Mouse (Mus musculus): ENCODE data around the gene Grtp1. TPM values are rescaled to one million over a fixed set of nuclear protein-coding genes. Genes with fewer than 3 reads are reported as not detected.

The Grtp1 gene
- polyA plus RNA-seq, 1 experiment from 2014 or later, result 17.3 TPM

- no peaks in the 10 kb centered on the region for H3K27me3 ChIP-seq (ENCODE audit: control insufficient read depth, insufficient read depth, low read length)
- ATAC-seq (ENCODE audit: low read depth), result no peak
- H3K9me3 ChIP-seq (ENCODE audit: control insufficient read depth, low read length), result no peaks in the 10 kb centered on the region
- H3K4me3 ChIP-seq (ENCODE audit: low read depth, low read length), result no peak overlapping the region
- 0 out of 2 replicates have a peak, but pooled peaks cover 3% of the 10 kb centered on the region for H3K4me1 ChIP-seq (ENCODE audit: control insufficient read depth, insufficient read depth, low read length)
- WGBS, result 48% methylated on average over 1 of the region's 1 CpGs
- no peaks in the 10 kb centered on the region for H3K36me3 ChIP-seq (ENCODE audit: control insufficient read depth, insufficient read depth, low read length)
- H3K27ac ChIP-seq (ENCODE audit: low read depth, low read length), result no peak overlapping the region
- no peak overlapping the region for H3K9ac ChIP-seq (replicated peaks; ENCODE audit: low read depth, low read length)
- H3K4me2 ChIP-seq (ENCODE audit: low read depth, low read length), result no peak overlapping the region
These were observed 9.3 kb upstream of the Grtp1 start for GRCm38 (mm10) chr8:13209770-13210169.

- Histone ChIP-seq H3K27me3 (ENCODE audit: control insufficient read depth, insufficient read depth, low read length) (no peaks in the 10 kb centered on the region), H3K4me2 (ENCODE audit: low read depth, low read length) (no peak overlapping the region), H3K36me3 (ENCODE audit: control insufficient read depth, insufficient read depth, low read length) (no peaks in the 10 kb centered on the region), H3K9ac (replicated peaks; ENCODE audit: low read depth, low read length) (no peak overlapping the region), H3K4me1 (ENCODE audit: control insufficient read depth, insufficient read depth, low read length) (0 out of 2 replicates have a peak, but pooled peaks cover 3% of the 10 kb centered on the region), H3K9me3 (ENCODE audit: control insufficient read depth, low read length) (no peaks in the 10 kb centered on the region), H3K4me3 (ENCODE audit: low read depth, low read length) (no peak overlapping the region), H3K27ac (ENCODE audit: low read depth, low read length) (no peak overlapping the region)
- ATAC-seq (ENCODE audit: low read depth), result no peak
- WGBS, result 54% methylated on average over 6 of the region's 6 CpGs
These were observed 8.4 kb upstream of the Grtp1 start for GRCm38 (mm10) chr8:13208627-13209355.

- no peaks in the 10 kb centered on the region for H3K4me1 ChIP-seq (ENCODE audit: control insufficient read depth, insufficient read depth, low read length)
- no peaks in the 10 kb centered on the region for H3K36me3 ChIP-seq (ENCODE audit: control insufficient read depth, insufficient read depth, low read length)
- no peaks in the 10 kb centered on the region for H3K9me3 ChIP-seq (ENCODE audit: control insufficient read depth, low read length)
- ATAC-seq (ENCODE audit: low read depth), result no peak
- H3K4me2 ChIP-seq (ENCODE audit: low read depth, low read length), result no peak overlapping the region
- no peak overlapping the region for H3K27ac ChIP-seq (ENCODE audit: low read depth, low read length)
- peaks cover 11% of the 10 kb centered on the region; the same call in 1 of the 2 replicates for H3K27me3 ChIP-seq (ENCODE audit: control insufficient read depth, insufficient read depth, low read length)
- WGBS, result 28% methylated on average over 5 of the region's 5 CpGs
- no peak overlapping the region for H3K4me3 ChIP-seq (ENCODE audit: low read depth, low read length)
- no peak overlapping the region for H3K9ac ChIP-seq (replicated peaks; ENCODE audit: low read depth, low read length)
These were observed 5.9 kb upstream of the Grtp1 start for GRCm38 (mm10) chr8:13206290-13206689.

DNA sequence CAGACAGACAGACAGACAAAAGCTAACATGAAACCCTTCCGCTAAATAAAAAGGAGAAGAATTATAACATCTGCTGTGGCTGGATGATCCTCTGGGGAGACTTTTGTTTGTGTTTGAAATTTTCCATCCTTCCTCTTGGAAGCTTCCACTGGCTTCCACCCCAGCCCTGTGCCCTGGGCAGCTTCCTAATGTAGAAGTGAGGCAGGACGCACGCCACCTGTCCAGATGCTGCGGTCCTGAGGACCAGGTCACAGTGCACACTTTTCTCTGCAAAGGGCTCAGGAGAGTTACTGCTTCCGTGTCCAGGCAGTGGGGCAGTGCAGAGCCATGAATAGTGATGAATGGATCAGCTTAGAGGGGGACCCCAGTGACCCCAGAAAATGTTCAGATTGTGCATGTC, 4.9 kb upstream of the Grtp1 start:
- H3K36me3 ChIP-seq (ENCODE audit: control insufficient read depth, insufficient read depth, low read length), result no peaks in the 10 kb centered on the region

DNA sequence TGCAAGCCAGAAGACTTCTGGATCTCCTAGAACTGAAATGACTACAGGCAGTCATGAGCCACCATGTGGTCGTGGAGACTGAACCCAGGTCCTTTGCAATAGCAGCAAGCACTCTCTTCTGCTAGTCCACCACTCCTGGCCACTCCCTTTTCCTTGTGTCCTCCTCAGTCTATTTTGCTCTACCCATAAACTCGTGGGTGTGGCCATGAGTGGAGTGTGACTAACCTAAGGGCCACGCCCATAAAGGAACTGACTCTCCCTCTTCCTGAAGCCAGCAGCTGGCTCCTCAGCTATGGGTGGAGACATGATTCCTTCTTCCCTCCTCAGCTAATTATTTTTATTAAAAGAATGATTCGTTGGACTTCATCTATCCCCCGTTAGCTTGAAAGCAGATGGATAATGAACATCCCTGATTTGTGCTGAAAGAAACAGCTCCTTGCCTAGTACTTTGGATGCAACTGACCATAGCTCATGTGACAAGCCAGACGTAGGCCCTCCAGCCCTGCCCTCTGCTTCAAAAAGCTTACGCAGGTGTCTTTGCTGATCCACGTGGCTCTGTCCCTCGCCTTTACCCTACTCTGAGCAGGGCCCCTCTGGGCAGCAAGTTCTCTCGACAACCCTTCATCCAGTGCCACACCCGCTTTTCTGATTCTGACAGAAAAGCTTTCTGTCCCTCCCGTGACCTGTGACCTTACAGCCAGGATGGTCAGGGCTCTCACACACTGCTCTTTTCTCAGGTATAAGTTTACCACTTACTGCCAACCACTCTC, 4.1 kb upstream of the Grtp1 start:
- no peak for ATAC-seq (ENCODE audit: low read depth)
- WGBS, result 75% methylated on average over 12 of the region's 12 CpGs
- H3K4me2 ChIP-seq (ENCODE audit: low read depth, low read length), result no peak overlapping the region

More for the DNA sequence above, 4.9 kb upstream of the Grtp1 start:
- H3K4me1 ChIP-seq (ENCODE audit: control insufficient read depth, insufficient read depth, low read length), result no peaks in the 10 kb centered on the region
- no peak overlapping the region for H3K4me2 ChIP-seq (ENCODE audit: low read depth, low read length)
- no peak overlapping the region for H3K9ac ChIP-seq (replicated peaks; ENCODE audit: low read depth, low read length)
- H3K27me3 ChIP-seq (ENCODE audit: control insufficient read depth, insufficient read depth, low read length), result peaks cover 14% of the 10 kb centered on the region; the same call in 1 of the 2 replicates
- H3K27ac ChIP-seq (ENCODE audit: low read depth, low read length), result no peak overlapping the region
- 88% methylated on average over 5 of the region's 5 CpGs for WGBS
- no peak for ATAC-seq (ENCODE audit: low read depth)
- H3K4me3 ChIP-seq (ENCODE audit: low read depth, low read length), result no peak overlapping the region
- H3K9me3 ChIP-seq (ENCODE audit: control insufficient read depth, low read length), result no peaks in the 10 kb centered on the region

DNA sequence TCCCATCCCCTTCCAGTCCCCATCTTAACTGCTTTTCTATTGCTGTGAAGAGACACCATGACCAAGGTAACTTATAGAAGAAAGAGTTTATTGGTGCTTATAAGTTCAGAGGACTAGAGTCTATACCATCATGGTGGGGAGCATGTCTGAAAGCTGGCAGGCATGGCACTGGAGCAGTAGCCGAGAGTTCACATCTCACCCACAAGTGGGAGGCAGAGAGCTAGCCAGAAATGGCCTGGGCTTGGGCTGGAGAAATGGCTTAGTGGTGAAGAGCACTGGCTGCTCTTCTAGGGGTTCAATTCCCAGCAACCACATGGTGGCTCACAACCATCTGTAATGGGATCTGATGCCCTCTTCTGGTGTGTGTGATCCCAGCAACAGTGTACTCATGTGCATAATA, 3.1 kb upstream of the Grtp1 start:
- Histone ChIP-seq H3K27me3 (ENCODE audit: control insufficient read depth, insufficient read depth, low read length) (peaks cover 17% of the 10 kb centered on the region; the same call in 1 of the 2 replicates), H3K4me1 (ENCODE audit: control insufficient read depth, insufficient read depth, low read length) (no peaks in the 10 kb centered on the region), H3K36me3 (ENCODE audit: control insufficient read depth, insufficient read depth, low read length) (no peaks in the 10 kb centered on the region), H3K9me3 (ENCODE audit: control insufficient read depth, low read length) (no peaks in the 10 kb centered on the region), H3K27ac (ENCODE audit: low read depth, low read length) (no peak overlapping the region), H3K4me2 (ENCODE audit: low read depth, low read length) (no peak overlapping the region), H3K4me3 (ENCODE audit: low read depth, low read length) (no peak overlapping the region), H3K9ac (replicated peaks; ENCODE audit: low read depth, low read length) (no peak overlapping the region)
- no peak for ATAC-seq (ENCODE audit: low read depth)
- 74% methylated on average over 1 of the region's 1 CpGs for WGBS

More for the DNA sequence above, 4.1 kb upstream of the Grtp1 start:
- Histone ChIP-seq H3K36me3 (ENCODE audit: control insufficient read depth, insufficient read depth, low read length) (no peaks in the 10 kb centered on the region), H3K4me3 (ENCODE audit: low read depth, low read length) (no peak overlapping the region), H3K9ac (replicated peaks; ENCODE audit: low read depth, low read length) (no peak overlapping the region), H3K27me3 (ENCODE audit: control insufficient read depth, insufficient read depth, low read length) (peaks cover 17% of the 10 kb centered on the region; the same call in 1 of the 2 replicates), H3K9me3 (ENCODE audit: control insufficient read depth, low read length) (no peaks in the 10 kb centered on the region), H3K27ac (ENCODE audit: low read depth, low read length) (no peak overlapping the region), H3K4me1 (ENCODE audit: control insufficient read depth, insufficient read depth, low read length) (no peaks in the 10 kb centered on the region)

GRCm38 (mm10) chr8:13202806-13203205, 2.4 kb upstream of the Grtp1 start:
- Histone ChIP-seq H3K36me3 (ENCODE audit: control insufficient read depth, insufficient read depth, low read length) (no peaks in the 10 kb centered on the region), H3K4me2 (ENCODE audit: low read depth, low read length) (no peak overlapping the region), H3K9ac (replicated peaks; ENCODE audit: low read depth, low read length) (no peak overlapping the region), H3K27me3 (ENCODE audit: control insufficient read depth, insufficient read depth, low read length) (peaks cover 17% of the 10 kb centered on the region; the same call in 1 of the 2 replicates), H3K4me1 (ENCODE audit: control insufficient read depth, insufficient read depth, low read length) (no peaks in the 10 kb centered on the region), H3K4me3 (ENCODE audit: low read depth, low read length) (no peak overlapping the region), H3K9me3 (ENCODE audit: control insufficient read depth, low read length) (no peaks in the 10 kb centered on the region), H3K27ac (ENCODE audit: low read depth, low read length) (no peak overlapping the region)
- WGBS, result 96% methylated on average over 3 of the region's 3 CpGs
- ATAC-seq (ENCODE audit: low read depth), result no peak

DNA sequence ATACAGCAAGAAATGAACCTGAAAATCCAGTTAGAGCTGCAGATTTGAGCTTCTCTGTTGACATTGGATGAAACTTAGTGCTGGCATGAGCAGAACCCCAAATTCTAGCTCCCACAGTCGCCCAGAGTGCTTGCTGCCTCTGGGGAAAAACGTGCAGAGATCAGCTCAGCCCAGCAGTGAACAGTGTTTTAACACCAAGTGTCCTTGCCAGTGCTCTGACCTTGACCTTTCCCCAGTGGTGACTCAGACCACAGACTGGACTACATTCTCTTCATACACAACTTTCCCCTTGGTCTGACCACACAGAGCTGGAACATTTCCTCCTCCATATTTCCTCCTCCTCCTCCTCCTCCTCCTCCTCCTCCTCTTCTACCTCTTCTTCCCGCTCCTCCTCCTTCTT, 1.6 kb upstream of the Grtp1 start:
- no peak overlapping the region for H3K4me2 ChIP-seq (ENCODE audit: low read depth, low read length)
- no peak overlapping the region for H3K27ac ChIP-seq (ENCODE audit: low read depth, low read length)
- H3K4me1 ChIP-seq (ENCODE audit: control insufficient read depth, insufficient read depth, low read length), result no peaks in the 10 kb centered on the region
- 59% methylated on average over 3 of the region's 3 CpGs for WGBS
- H3K27me3 ChIP-seq (ENCODE audit: control insufficient read depth, insufficient read depth, low read length), result peaks cover 17% of the 10 kb centered on the region; the same call in 1 of the 2 replicates
- H3K36me3 ChIP-seq (ENCODE audit: control insufficient read depth, insufficient read depth, low read length), result no peaks in the 10 kb centered on the region
- H3K4me3 ChIP-seq (ENCODE audit: low read depth, low read length), result no peak overlapping the region
- no peak overlapping the region for H3K9ac ChIP-seq (replicated peaks; ENCODE audit: low read depth, low read length)
- no peak for ATAC-seq (ENCODE audit: low read depth)
- no peaks in the 10 kb centered on the region for H3K9me3 ChIP-seq (ENCODE audit: control insufficient read depth, low read length)

DNA sequence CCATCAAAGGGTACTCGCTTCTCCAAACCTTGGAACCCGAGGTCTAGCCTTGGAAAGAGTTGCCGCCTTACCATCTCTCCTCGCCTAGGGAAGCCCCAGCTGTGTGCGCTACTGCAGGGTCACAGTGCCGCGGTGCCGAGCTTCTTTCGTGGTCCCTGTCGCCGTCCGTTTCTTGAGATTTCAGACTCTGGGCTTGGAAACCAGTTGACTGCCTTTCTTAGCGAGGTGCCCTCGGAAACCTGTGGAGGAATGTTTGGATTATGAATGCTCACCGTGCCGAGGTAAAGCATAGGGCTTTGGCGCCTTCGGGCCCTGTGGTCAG, 554 bp upstream of the Grtp1 start:
- Histone ChIP-seq H3K27ac (ENCODE audit: low read depth, low read length) (no peak overlapping the region), H3K9me3 (ENCODE audit: control insufficient read depth, low read length) (no peaks in the 10 kb centered on the region), H3K4me1 (ENCODE audit: control insufficient read depth, insufficient read depth, low read length) (no peaks in the 10 kb centered on the region), H3K27me3 (ENCODE audit: control insufficient read depth, insufficient read depth, low read length) (peaks cover 17% of the 10 kb centered on the region; the same call in 1 of the 2 replicates), H3K9ac (replicated peaks; ENCODE audit: low read depth, low read length) (no peak overlapping the region), H3K4me2 (ENCODE audit: low read depth, low read length) (peak overlapping the region; percentile 86), H3K4me3 (ENCODE audit: low read depth, low read length) (peak overlapping the region; percentile 74), H3K36me3 (ENCODE audit: control insufficient read depth, insufficient read depth, low read length) (no peaks in the 10 kb centered on the region)
- WGBS, result 2% methylated on average over 18 of the region's 18 CpGs
- ATAC-seq (ENCODE audit: low read depth), result no peak

All from neural tube, embryonic 14.5 days (tissue).